Mouse (Mus musculus) yolk sac, embryonic 10.5 days (tissue): ENCODE measurements around the gene Tnfaip2.
A peak's percentile ranks its signal among the peaks of the same experiment; 100 is the strongest.

ENCODE experiments used
- DNase-seq: peaks from one replicate; pipeline ENCODE4 v3.0.0-alpha.2; 2017; ENCODE audit warnings: low spot score

Gene Tnfaip2

GRCm38 (mm10) chr12:111428364-111428763, 13.9 kb upstream of the Tnfaip2 start:
- no peak for DNase-seq

- no peak for DNase-seq
Observed at GRCm38 (mm10) chr12:111428961-111429911, 13.0 kb upstream of the Tnfaip2 start.

- no peak for DNase-seq
Observed at GRCm38 (mm10) chr12:111430049-111430867, 12.0 kb upstream of the Tnfaip2 start.

GRCm38 (mm10) chr12:111430868-111431817, 11.1 kb upstream of the Tnfaip2 start:
- DNase-seq, result no peak

GRCm38 (mm10) chr12:111432097-111432496, 10.2 kb upstream of the Tnfaip2 start:
- peak; percentile 71 for DNase-seq

GRCm38 (mm10) chr12:111432751-111433331, 9.4 kb upstream of the Tnfaip2 start:
- DNase-seq, result no peak

- no peak for DNase-seq
Observed at GRCm38 (mm10) chr12:111434164-111434744, 8.0 kb upstream of the Tnfaip2 start.

GRCm38 (mm10) chr12:111434745-111435327, 7.4 kb upstream of the Tnfaip2 start:
- DNase-seq, result no peak

GRCm38 (mm10) chr12:111436170-111436569, 6.1 kb upstream of the Tnfaip2 start:
- no peak for DNase-seq

- no peak for DNase-seq
Observed at GRCm38 (mm10) chr12:111436640-111437039, 5.6 kb upstream of the Tnfaip2 start.

GRCm38 (mm10) chr12:111437222-111437900, 4.9 kb upstream of the Tnfaip2 start:
- no peak for DNase-seq

- no peak for DNase-seq
Observed at GRCm38 (mm10) chr12:111438850-111439249, 3.4 kb upstream of the Tnfaip2 start.

GRCm38 (mm10) chr12:111440701-111441373, 1.4 kb upstream of the Tnfaip2 start:
- peak; percentile 66 for DNase-seq

- DNase-seq, result no peak
Observed at GRCm38 (mm10) chr12:111441523-111441922, 746 bp upstream of the Tnfaip2 start.

GRCm38 (mm10) chr12:111443011-111443870, 972 bp downstream of the Tnfaip2 start:
- no peak for DNase-seq

GRCm38 (mm10) chr12:111443921-111444831, 1.9 kb downstream of the Tnfaip2 start:
- DNase-seq, result no peak
